Mouse (Mus musculus) heart, adult 18-20 months (tissue): ENCODE measurements around the gene Rmnd5b. TPM values are rescaled to one million over a fixed set of nuclear protein-coding genes. Genes with fewer than 3 reads are reported as not detected.
A peak's percentile ranks its signal among the peaks of the same experiment; 100 is the strongest.
"Not testable (repeated sequence)": the region's sequence is repeated elsewhere in the genome, so short reads cannot be mapped to it uniquely, and the experiment has no call there.

Experiments used
- DNase-seq, 2 experiments: peaks; one replicate each; pipeline ENCODE4 v3.0.0; 2021 to 2022; ENCODE audit warnings: mixed read lengths in 1 of 2
- total RNA-seq, 2 experiments: library from RNA; stranded (reverse); gene quantifications; 2 replicates each; pipeline ENCODE4 v1.2.3; 2021

Gene Rmnd5b
- total RNA-seq, 2 experiments from 2014 or later, result 15.7 to 16.4 TPM

GRCm38 (mm10) chr11:51621776-51622175 is 13.9 kb downstream of the Rmnd5b start:
- no peak for DNase-seq

GRCm38 (mm10) chr11:51620084-51620483 is 15.6 kb downstream of the Rmnd5b start:
- no peak for DNase-seq

GRCm38 (mm10) chr11:51619409-51620060 is 16.2 kb downstream of the Rmnd5b start, which contains the start of gene Nhp2:
Nhp2 (plus strand) TSS chr11:51619735.
- DNase-seq, result peak; percentile 97 to 98

GRCm38 (mm10) chr11:51618894-51619408 is 16.7 kb downstream of the Rmnd5b start:
- DNase-seq, result no peak

GRCm38 (mm10) chr11:51617693-51618092 is 18.0 kb downstream of the Rmnd5b start:
- peak; percentile 73 to 85 for DNase-seq

GRCm38 (mm10) chr11:51616113-51616512 is 19.6 kb downstream of the Rmnd5b start:
- DNase-seq, result not testable (repeated sequence)

- DNase-seq, result peak; percentile 86 to 91
Observed at GRCm38 (mm10) chr11:51615601-51616000, 20.1 kb downstream of the Rmnd5b start.

- DNase-seq, result peak; percentile 40 to 55
Observed at GRCm38 (mm10) chr11:51615129-51615528, 20.6 kb downstream of the Rmnd5b start.

- no peak for DNase-seq
Observed at GRCm38 (mm10) chr11:51614256-51614655, 21.4 kb downstream of the Rmnd5b start.

- not testable (repeated sequence) for DNase-seq
Observed at GRCm38 (mm10) chr11:51609940-51610339, 25.8 kb downstream of the Rmnd5b start.

GRCm38 (mm10) chr11:51609266-51609909 is 26.3 kb downstream of the Rmnd5b start:
- no peak for DNase-seq

- DNase-seq, result no peak
Observed at GRCm38 (mm10) chr11:51607096-51607738, 28.5 kb downstream of the Rmnd5b start.

- DNase-seq, result peak; percentile 98 to 99
Observed at GRCm38 (mm10) chr11:51606447-51607095, 29.1 kb downstream of the Rmnd5b start, which contains the start of gene Hnrnpab. Hnrnpab (minus strand) TSS chr11:51606847.

- peak; percentile 90 to 95 for DNase-seq
Observed at GRCm38 (mm10) chr11:51605602-51606446, 29.9 kb downstream of the Rmnd5b start.

GRCm38 (mm10) chr11:51602253-51602652 is 33.4 kb downstream of the Rmnd5b start:
- no peak for DNase-seq

- no peak for DNase-seq
Observed at GRCm38 (mm10) chr11:51597553-51597952, 38.1 kb downstream of the Rmnd5b start.

- DNase-seq, result no peak
Observed at GRCm38 (mm10) chr11:51595459-51596083, 40.1 kb downstream of the Rmnd5b start.

GRCm38 (mm10) chr11:51594715-51595350 is 40.9 kb downstream of the Rmnd5b start:
- no peak for DNase-seq

- DNase-seq, result no peak
Observed at GRCm38 (mm10) chr11:51593849-51594248, 41.8 kb downstream of the Rmnd5b start.

- DNase-seq, result no peak
Observed at GRCm38 (mm10) chr11:51593368-51593767, 42.3 kb downstream of the Rmnd5b start.
